Mouse (Mus musculus): ENCODE data around the gene Cep97. TPM values are rescaled to one million over a fixed set of nuclear protein-coding genes. Genes with fewer than 3 reads are reported as not detected.
"Not testable (repeated sequence)": the region's sequence is repeated elsewhere in the genome, so short reads cannot be mapped to it uniquely, and the experiment has no call there.

Cep97 gene
- total RNA-seq, 2 experiments from 2014 or later = 11.3 to 14.7 TPM

DNA sequence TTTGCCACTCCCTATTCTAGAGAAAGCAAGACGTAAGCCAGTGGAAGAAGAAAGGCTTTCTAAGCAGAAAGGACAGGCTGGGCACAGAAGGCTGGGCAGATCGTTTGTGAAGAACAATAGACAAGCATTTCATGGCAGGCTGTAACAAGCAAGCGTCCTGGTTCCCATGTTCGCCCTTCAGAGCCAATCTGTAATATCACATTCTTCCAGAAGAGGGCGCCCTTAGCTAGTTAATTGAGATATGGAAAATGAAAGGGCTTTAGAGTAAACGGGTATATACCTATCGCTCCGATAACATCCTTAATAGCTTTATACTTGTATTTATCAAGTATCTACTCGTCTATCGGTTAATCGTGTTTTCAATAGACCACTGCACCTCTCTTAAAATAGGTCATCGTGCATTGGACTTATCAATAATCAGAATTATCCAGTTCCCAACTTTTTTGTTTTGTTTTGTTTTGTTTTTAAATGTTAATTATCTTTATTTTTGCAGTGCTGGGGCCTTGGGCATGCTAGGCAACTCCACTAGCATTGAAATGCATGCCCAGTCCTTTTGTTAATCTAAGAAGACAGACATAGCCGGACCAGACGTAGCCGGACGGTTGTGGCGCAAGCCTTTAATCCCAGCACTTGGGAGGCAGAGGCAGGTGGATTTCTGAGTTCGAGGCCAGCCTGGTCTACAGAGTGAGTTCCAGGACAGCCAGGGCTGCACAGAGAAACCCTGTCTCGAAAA lies 16.5 kb upstream of the Cep97 start:
- DNase-seq (ENCODE audit: low spot score in 2 of 2) = peak; percentile 25 to 61
- intact Hi-C loops (cut with DNase I) = loop anchor here (5.0 kb wide), 1 partner anchor 111 kb away; no protein-coding TSS in a partner anchor

DNA sequence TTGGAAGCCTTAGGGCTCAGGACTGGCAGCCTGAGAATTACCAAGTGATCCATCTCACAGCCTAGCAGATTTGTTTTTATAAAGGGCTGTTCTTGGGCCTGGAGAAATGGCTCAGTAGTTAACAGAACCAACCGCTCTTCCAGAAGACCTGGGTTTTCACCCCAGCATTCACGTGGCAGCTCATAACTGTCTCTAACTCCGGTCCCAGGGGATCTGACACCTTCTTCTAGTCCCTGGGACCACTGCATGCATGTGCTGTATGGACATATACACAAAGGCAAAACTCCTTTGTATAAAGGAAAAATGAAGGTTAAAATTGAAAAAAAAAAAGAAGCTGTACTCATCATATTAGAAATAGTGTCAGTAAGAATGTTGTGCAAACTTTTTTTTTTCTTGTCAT lies 15.8 kb upstream of the Cep97 start:
- intact Hi-C loops (cut with DNase I) = loop anchor here (5.0 kb wide), 1 partner anchor 112 kb away; no protein-coding TSS in a partner anchor
- DNase-seq (ENCODE audit: low spot score in 2 of 2) = no peak

DNA sequence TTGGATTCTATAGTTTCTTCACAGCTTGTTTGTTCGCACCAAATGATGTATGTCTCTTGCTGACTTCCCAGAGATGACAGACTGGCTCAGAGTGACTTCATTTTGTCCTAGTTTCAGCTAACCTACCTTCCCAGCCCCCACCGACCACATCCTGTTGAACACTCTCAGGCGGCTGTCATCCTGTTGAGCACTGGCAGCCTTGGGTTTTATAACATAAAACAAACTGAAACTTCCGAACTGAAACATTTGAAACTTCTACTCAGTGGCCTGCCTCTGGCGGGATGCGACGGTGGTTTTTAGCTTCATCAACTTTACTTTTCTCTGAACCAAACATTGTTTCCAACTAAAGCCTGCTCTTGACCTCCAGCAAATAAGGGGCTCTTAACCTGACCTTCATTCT lies 14.3 kb upstream of the Cep97 start:
- DNase-seq (ENCODE audit: low spot score in 2 of 2) = no peak
- intact Hi-C loops (cut with DNase I) = no loop called here

DNA sequence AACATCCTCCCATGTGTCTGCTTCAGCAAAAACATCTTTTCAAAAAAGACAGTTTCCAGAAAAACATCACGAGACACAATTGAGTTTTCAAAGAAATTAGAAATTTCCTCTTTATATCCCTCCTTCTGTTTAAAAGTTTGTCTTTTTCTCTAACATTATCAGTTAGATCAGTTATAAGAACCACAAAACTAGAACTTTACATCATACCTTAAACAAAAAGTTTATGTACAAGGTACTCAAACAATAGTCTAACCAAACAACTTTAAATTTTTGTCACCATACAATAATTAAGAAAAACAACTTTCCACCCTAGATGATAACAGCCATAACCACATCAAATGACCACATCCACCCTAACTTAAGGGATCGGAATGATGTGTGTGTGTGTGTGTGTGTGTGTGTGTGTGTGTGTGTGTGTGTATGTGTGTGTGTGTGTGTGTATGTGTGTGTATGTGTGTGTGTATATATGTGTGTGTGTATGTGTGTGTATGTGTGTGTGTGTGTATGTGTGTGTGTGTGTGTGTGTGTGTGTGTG lies 13.3 kb upstream of the Cep97 start:
- intact Hi-C loops (cut with DNase I); DNase-seq (ENCODE audit: low spot score in 2 of 2): not testable (repeated sequence)

DNA sequence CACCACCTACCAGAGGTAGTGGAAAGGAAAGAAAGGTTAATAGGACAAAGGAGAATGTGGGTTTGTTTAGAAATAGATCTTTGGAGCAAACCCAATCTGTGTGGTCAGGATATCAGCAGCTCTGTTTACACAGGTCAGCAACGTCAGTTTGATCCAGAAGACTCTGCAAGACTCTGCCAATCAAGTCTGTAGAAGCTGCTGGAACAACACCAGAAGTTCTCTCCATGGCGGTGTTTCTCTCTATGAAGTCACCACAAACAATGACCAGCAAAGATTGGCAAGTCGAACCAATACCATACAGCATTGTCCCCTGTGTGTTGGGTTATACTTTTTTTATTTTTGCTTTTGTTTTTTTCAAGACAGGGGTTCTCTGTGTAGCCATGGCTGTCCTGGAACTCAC lies 12.6 kb upstream of the Cep97 start:
- intact Hi-C loops (cut with DNase I) = no loop called here
- DNase-seq (ENCODE audit: low spot score in 2 of 2) = no peak

DNA sequence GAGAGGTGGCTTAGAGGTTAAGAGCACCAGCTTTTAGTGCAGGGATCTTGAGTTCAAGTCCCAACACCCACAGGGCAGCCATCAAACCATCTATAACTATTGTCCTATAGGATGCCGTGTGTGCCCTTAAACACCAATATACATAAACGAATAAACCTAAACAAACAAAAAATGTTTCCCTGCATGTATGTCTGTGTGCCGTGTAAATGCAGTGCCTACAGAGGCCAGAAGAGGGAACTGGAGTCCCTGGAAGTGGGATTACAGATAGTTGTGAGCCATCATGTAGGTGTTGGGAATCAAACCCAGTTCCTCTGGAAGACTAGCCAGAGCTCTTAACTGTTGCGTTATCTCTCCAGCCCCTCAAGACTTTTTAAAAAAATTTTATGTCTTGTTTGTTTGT lies 6.1 kb upstream of the Cep97 start:
- intact Hi-C loops (cut with DNase I) = no loop called here
- DNase-seq (ENCODE audit: low spot score in 2 of 2) = no peak

DNA sequence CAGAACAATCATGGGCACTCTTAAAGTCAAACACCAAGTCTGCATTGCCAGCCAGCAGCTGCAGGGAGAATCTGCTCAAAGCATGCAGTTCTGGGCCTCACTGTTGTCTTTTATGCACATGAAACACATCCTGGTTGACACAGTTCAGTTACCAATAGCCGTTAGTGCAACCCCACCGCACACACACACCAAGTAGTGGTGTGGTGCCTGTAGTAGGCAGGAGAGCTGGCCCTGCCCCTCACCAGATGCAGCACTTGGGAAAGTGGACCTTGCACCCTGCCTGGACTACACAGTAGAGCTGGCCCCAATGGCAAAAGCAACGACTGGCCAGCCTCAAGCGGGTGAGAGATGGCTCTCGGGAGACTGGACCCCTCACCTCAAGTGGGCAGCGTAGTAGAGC lies 5.0 kb upstream of the Cep97 start:
- no peak for DNase-seq (ENCODE audit: low spot score in 2 of 2)

DNA sequence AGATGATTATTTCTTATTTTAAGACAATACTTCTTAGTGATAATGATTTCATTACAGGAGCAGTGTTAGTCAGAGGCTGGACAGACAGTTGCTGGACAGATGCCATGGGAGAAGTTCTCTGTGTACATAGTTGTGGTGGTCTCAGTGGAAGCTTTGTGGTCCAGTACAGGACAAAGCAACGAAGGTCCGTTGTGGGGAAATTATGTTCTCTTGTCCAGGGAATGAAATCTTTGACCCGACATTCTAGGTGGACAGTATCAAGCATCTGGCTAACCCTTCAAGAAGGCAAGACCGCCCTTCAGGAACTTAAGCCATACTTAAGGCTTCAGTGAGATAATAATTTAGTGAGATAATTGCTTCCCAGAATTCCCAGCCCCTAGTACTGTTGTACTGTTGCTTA lies 4.1 kb upstream of the Cep97 start:
- intact Hi-C loops (cut with DNase I) = no loop called here

More for the DNA sequence above, 5.0 kb upstream of the Cep97 start:
- intact Hi-C loops (cut with DNase I) = no loop called here

DNA sequence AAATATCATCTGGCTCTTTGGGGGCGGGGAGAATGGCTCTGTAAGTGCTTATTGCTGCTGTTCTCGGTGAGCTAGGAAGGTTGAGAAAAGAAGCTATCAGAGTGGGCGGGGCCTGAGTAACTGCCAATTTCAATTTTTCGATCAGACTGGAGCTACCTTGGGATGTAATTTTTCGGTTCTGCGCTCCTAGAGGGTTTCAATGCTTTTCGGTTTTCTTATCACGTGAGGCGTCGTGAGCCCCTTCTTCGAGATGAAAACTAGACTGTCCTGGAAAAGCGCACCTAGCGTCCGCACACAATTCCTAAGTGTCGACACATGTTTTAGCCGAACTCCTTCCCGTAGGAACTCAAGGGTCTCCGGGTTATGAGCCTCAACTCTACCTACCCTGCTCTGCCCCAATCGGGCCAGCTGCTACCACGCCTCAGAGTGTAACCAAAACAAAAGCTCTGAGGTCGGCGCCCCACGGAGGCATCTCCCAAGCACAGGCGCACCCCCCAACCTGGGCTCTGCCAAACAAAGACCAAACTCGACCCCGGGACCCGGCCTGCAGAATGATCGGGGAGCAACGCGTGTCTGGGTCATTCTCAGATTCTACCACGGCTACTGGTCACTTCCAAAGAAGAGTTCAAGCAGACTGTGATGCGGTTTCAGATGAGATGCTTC lies 843 bp downstream of the Cep97 start:
- intact Hi-C loops (cut with DNase I) = loop anchor here (5.0 kb wide), 1 partner anchor 33 kb away; the partner anchor contains the start of gene Rpl24
- peak in 1 of 2 experiments; percentile 24 for DNase-seq (ENCODE audit: low spot score in 2 of 2)

More for the DNA sequence above, 4.1 kb upstream of the Cep97 start:
- no peak for DNase-seq (ENCODE audit: low spot score in 2 of 2)

DNA sequence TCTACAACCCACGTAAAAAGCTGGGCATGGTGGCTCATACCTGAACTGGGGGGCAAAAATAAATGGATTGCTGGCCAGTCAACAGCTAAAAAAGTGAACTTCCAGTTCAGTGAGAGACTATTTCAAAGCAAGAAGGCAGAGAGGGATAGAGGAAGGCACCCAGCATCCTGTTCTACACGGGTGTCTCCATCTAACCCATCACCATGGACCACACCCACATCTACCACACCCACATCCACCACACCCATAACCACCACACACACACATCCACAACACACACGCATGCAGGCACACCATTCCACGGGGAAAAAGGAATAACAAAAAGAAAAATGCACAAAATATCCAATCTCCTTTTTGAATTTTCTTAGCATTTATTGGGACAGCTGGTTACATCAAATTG lies 10.6 kb downstream of the Cep97 start:
- no peak for DNase-seq (ENCODE audit: low spot score in 2 of 2)
- intact Hi-C loops (cut with DNase I) = no loop called here

DNA sequence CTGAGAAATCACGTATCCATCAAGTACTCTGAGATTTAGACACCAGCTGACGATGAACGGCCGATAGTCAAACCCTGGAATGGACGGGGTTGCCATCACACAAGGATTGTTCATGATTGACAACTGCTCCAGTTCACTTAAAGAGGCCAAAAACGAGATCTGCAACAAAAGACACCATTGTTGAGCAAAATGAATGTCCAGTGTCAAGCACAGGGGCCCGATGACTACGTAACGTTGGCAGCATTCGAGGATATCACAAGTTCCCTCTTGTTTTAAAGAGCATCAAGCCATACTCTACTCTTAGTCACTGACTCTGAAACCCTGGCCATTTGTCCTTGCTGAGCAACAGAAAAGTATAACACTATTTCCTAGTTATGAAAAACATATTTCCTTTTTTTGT lies 12.6 kb downstream of the Cep97 start:
- intact Hi-C loops (cut with DNase I) = no loop called here
- no peak for DNase-seq (ENCODE audit: low spot score in 2 of 2)

DNA sequence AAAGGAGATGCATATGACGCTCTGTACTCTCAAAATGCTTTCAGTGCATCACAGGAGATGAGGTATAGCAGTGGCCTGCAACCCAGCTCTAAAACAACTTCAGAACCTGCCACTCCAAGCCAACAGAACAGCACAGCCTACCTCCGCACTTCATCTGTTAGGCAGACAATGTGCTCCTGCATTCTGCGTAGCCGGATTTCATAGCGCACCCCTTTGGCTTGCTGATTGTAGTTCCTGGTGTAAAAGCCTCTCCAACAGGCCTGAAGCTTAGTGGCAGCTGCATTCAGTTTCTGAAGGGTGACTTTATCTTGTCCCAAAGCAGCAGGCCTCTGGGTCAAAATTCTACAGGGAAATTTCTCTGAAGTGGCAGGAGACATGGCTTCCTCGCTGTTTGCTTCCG lies 19.9 kb downstream of the Cep97 start:
- DNase-seq (ENCODE audit: low spot score in 2 of 2) = no peak
- intact Hi-C loops (cut with DNase I) = no loop called here

DNA sequence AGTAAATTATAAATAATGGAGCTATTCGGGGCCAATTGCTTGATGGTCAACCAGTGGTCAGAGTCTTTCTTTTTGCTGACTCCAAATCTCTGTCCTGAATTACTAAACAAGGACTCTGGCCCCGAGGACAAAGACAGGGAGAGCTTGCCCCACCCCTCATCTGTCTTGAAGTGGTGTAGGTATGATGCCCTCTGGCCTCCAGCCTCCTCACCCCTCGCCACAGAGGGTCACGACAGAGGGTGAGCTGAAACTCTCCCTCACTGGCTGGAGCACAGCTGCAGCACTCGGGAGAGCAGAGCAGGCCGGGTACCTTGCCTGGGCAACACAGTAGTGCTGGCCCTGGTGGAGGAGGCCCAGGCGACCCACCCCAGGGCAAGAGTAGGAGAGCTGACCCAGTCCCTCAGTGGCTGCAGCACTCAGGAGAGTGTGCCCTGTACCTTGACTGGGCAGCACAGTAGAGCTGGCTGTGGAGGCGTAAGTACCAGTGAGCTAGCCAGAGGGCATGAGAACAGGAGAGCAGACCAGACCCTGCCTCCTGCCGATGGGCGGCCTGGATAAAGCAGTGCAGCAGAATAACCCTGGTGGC lies 24.4 kb downstream of the Cep97 start:
- no peak for DNase-seq (ENCODE audit: low spot score in 2 of 2)
- intact Hi-C loops (cut with DNase I) = no loop called here

DNA sequence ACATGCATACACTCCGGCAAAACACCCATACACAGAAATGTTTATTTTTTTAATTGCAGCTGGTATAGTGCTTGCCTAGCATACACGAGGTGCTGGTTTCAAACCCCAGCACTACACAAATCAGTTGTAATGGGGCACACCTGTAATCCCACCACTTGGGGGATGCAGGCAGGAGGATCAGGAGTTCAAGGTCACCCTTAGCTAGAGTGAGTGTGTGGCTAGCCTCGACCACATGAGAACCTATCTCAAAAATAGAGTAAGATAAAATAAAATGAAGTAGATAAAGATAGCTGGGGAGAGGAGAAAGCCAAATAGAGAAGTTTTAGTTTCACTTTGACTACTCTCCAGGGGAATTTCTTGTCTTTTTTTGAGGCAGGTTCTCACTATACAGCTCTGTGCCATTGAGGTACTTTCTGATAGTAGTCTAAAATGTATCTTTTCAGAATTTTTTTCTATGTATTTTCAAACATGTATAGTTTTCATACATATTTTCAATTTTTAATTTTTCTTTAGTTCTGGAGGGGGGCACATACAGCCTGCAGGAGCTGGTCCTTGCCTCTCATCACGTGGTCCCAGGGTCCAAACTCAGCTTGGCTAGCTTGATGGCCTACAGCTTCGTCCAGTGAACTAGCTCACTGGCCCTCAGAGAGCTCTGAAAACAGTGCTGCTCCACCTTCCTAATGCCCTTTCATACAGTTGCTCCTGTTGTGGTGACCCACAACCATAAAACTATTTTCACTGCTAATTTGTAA lies 27.6 kb downstream of the Cep97 start:
- intact Hi-C loops (cut with DNase I) = no loop called here
- no peak for DNase-seq (ENCODE audit: low spot score in 2 of 2)

DNA sequence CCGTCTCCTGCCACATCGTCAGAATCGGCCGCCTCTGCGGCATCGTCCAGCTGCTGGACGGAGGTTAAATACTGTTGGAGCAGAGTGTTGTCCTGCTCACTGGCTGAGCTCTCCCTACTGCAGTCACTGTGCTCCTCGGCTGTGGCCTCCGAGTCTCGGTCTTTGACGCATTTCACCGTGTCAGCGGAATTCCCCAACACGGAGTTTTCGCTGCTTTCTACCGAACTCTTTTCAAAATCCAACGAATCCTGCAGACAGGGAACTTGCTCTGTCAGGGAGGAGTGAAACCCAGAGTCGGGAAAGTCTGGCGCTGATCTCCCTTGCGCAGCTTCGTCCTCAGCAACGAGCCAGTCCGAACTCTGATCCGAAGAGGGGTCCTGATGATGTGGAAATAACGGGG lies 29.3 kb downstream of the Cep97 start:
- no peak for DNase-seq (ENCODE audit: low spot score in 2 of 2)
- intact Hi-C loops (cut with DNase I) = no loop called here

DNA sequence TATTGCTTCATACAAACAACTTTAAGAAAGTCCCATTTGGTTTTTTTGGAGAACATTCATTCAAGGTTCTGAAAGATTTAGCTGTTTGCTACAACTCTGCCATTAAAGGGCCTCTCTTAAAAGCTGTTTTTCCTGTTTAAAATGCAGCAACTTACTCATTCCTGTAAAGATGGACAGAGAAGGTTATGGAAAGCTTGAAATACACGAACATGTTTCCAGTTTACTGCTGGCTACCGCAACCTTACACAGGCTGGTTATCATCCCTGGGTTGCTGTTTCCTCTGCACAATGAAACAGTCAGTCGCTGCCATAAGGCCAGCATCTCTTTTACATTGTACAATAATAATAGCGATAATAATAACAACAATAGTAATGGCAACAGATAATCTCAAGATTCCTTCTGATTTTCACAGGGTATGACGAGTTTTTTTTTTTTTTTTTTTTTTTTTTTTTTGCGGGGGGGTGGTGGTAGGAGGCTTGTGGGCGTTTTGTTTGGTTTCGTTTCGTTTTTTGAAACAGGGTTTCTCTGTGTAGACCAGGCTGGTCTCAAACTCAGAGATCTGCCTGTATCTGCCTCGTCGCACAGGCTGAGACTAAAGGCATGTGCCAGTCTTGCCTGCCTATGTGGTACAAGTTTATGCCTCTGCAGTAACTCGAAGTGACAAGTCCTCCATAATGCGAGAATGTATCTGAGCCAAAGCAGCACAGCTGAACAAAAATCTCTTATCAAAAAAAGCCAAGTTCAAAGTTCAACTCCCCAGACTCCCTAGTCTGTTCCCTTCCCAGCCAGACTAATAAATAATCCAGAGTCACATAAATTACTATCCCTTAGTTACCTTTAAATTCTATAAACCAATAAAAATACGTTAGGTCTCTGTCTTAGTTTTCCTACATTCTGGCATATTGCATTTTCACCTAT lies 32.6 kb downstream of the Cep97 start:
- DNase-seq (ENCODE audit: low spot score in 2 of 2) = no peak
- intact Hi-C loops (cut with DNase I) = no loop called here

DNA sequence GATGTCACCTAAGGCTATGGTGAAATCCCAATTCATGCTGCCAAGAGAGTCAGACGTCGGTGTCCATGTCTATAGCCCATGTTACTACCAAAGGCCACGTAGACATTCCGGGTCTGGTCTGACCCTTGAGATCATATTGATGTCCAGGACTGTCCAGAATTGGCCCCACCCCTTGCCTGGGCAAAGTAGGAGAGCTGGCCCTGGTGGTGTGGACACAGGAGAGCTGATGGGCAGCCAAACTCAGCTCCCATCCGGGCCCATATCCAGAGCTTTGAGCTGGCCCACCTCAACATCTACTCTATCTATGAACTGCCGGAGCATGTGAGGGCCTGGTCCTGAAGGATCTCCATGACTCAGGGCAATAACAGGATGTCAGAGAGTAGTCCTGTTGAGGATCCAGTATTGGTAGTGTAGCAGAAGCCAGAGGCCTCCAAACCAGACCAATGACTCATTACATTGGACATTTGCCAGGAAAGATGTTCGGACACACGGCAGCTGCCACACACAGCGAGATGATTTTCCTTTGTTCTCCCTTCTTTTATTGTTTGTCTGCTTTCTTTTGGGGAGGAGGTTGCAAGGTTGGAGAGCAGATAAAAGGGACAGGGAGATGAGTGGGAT lies 36.2 kb downstream of the Cep97 start:
- intact Hi-C loops (cut with DNase I) = no loop called here
- DNase-seq (ENCODE audit: low spot score in 2 of 2) = no peak

DNA sequence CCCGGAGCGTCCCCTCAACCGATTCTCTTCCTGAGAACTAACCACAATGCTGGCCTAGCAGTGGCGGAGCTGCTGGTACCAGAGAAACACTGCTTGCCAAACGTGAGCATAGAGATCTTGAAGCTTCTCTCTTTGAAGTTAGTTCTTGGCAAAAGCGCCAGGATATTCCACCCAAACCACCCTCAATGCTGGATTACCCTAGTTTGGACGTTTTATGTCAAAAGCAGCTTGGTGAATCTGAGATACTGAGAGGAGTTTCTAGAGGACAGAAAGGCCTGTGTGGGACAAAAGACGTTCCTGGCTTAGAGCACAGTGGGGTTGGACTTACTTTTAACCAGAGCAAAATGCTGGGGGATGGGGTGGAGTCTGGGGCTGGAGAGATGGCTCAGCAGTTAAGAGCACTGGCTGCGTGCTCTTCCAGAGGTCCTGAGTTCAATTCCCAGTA lies 39.0 kb downstream of the Cep97 start:
- no peak for DNase-seq (ENCODE audit: low spot score in 2 of 2)
- intact Hi-C loops (cut with DNase I) = no loop called here

Measured in left cerebral cortex, postnatal 36 days (tissue).